Comparison of ENCODE assay signal across 30 mouse cellular contexts in genomic region chr9:115260464-115260863, GRCm38 (mm10). TPM values are rescaled to one million over a fixed set of nuclear protein-coding genes. Genes with fewer than 3 reads are reported as not detected.
DNase-seq lines count a peak whose midpoint lies in the region; ATAC-seq and TF ChIP-seq lines count a peak whose summit lies in the region.
"Had no signal": no experiment of that assay in that cellular context is flagged by ENCODE, and none has a peak within 500 bp of the region (broad histone marks: within the 10 kb centered on the region; RNA-seq: fewer than 3 reads in every experiment).

No protein-coding gene starts in this region.

- intact Hi-C loops in left cerebral cortex, adult 2 months (cut with DNase I), result loop anchor here (5.0 to 10.0 kb wide), 4 partner anchors 173 to 466 kb away; partner anchors contain the start of gene Gpd1l
- intact Hi-C loops in left cerebral cortex, postnatal 10 days (cut with DNase I), result no loop called here

- H3K9me3 ChIP-seq in intestine, postnatal 0 days (ENCODE audit: control insufficient read depth), result no peaks in the 10 kb centered on the region
- H3K9me3 ChIP-seq in midbrain, embryonic 15.5 days, result no peaks in the 10 kb centered on the region
- H3K9me3 ChIP-seq: embryonic facial prominence, embryonic 12.5 days; forebrain, embryonic 10.5 days; heart, embryonic 15.5 days; megakaryocyte, embryonic 14.5 days; midbrain, embryonic 13.5 days; neural tube, embryonic 15.5 days had no signal

- no peak for DNase-seq in left cerebral cortex, adult 2 months (ENCODE audit: extremely low spot score in 1 of 2, low spot score in 2 of 2)
- DNase-seq in left cerebral cortex, postnatal 10 days (ENCODE audit: extremely low spot score in 1 of 2, low spot score in 2 of 2), result no peak
- DNase-seq in c-Kit-positive CD71-positive TER-119-positive erythroid progenitor cells, embryonic 14.5 days (ENCODE audit: low spot score), result peak; percentile 25
- DNase-seq in thymus, postnatal 10 days (ENCODE audit: low spot score in 2 of 2), result no peak
- DNase-seq: adrenal gland, adult 2 months; cerebellum, adult 11-12 months; cerebellum, adult 9-11 months; embryo, embryonic 11 days; gastrocnemius, adult 2 months; gastrocnemius, postnatal 36 days; heart, adult 2 months; kidney, adult 11 months; kidney, postnatal 14 days; left cerebral cortex, postnatal 4 days; lung, embryonic 14.5 days; retina, postnatal 1 day; right cerebral cortex, postnatal 14 days; thymus, postnatal 36 days had no signal

- TF ChIP-seq CTCF in left cerebral cortex, adult 2 months (IDR thresholded peaks at IDR 0.05), result 0 out of 2 replicates have a peak, but pooled peaks have one; percentile 0
- no peak for TF ChIP-seq CTCF in intestine, postnatal 0 days (IDR thresholded peaks at IDR 0.05; ENCODE audit: low read depth)

- H3K27ac ChIP-seq in left cerebral cortex, adult 2 months, result no peak overlapping the region
- no peak overlapping the region for H3K27ac ChIP-seq in intestine, postnatal 0 days (ENCODE audit: low read depth, low read length)
- H3K27ac ChIP-seq in midbrain, embryonic 15.5 days, result no peak overlapping the region
- H3K27ac ChIP-seq: embryonic facial prominence, embryonic 12.5 days; forebrain, embryonic 10.5 days; gastrocnemius, adult 2 months; heart, adult 2 months; heart, embryonic 15.5 days; hindbrain, postnatal 0 days; midbrain, embryonic 13.5 days; neural tube, embryonic 15.5 days had no signal

- 0 out of 2 replicates have a peak, but pooled peaks have one; percentile 38 for ATAC-seq in intestine, postnatal 0 days
- peak; percentile 45 for ATAC-seq in megakaryocyte progenitor cell, adult 5-6 weeks (replicated peaks; ENCODE audit: poor library complexity)
- no peak for ATAC-seq in midbrain, embryonic 15.5 days (replicated peaks)
- ATAC-seq: CD4-positive, CD25-positive, alpha-beta regulatory T cell, adult 4 months; forebrain, embryonic 16.5 days; hindbrain, postnatal 0 days; midbrain, embryonic 13.5 days had no signal

- no peak overlapping the region for H3K9ac ChIP-seq in intestine, postnatal 0 days (ENCODE audit: low read depth, low read length)
- H3K9ac ChIP-seq in midbrain, embryonic 15.5 days, result no peak overlapping the region
- H3K9ac ChIP-seq: embryonic facial prominence, embryonic 12.5 days; heart, embryonic 15.5 days; lung, embryonic 14.5 days; midbrain, embryonic 13.5 days; neural tube, embryonic 15.5 days had no signal

- 45% methylated on average over 7 of the region's 7 CpGs for WGBS in intestine, postnatal 0 days
- 83% methylated on average over 7 of the region's 7 CpGs for WGBS in midbrain, embryonic 15.5 days

- no peak overlapping the region for H3K4me3 ChIP-seq in left cerebral cortex, adult 2 months
- H3K4me3 ChIP-seq in intestine, postnatal 0 days (ENCODE audit: low read depth, low read length), result no peak overlapping the region
- H3K4me3 ChIP-seq in midbrain, embryonic 15.5 days, result no peak overlapping the region
- H3K4me3 ChIP-seq: embryonic facial prominence, embryonic 12.5 days; forebrain, embryonic 10.5 days; gastrocnemius, adult 2 months; heart, adult 2 months; heart, embryonic 15.5 days; megakaryocyte, embryonic 14.5 days; midbrain, embryonic 13.5 days; neural tube, embryonic 15.5 days had no signal

- peaks cover 39% of the 10 kb centered on the region for H3K36me3 ChIP-seq in intestine, postnatal 0 days (ENCODE audit: control insufficient read depth, insufficient read depth)
- peaks cover 5% of the 10 kb centered on the region; the same call in 1 of the 2 replicates for H3K36me3 ChIP-seq in midbrain, embryonic 15.5 days (replicated peaks)

- H3K4me1 ChIP-seq in intestine, postnatal 0 days (replicated peaks; ENCODE audit: control insufficient read depth, insufficient read depth, low read length), result 0 out of 2 replicates have a peak, but pooled peaks cover 2% of the 10 kb centered on the region
- no peaks in the 10 kb centered on the region for H3K4me1 ChIP-seq in midbrain, embryonic 15.5 days
- H3K4me1 ChIP-seq: embryonic facial prominence, embryonic 12.5 days; forebrain, embryonic 10.5 days; midbrain, embryonic 13.5 days had no signal

- H3K4me2 ChIP-seq in intestine, postnatal 0 days (replicated peaks; ENCODE audit: low read depth), result no peak overlapping the region
- no peak overlapping the region for H3K4me2 ChIP-seq in midbrain, embryonic 15.5 days
- H3K4me2 ChIP-seq: embryonic facial prominence, embryonic 12.5 days; heart, embryonic 15.5 days; lung, embryonic 14.5 days; midbrain, embryonic 13.5 days; neural tube, embryonic 15.5 days had no signal

- H3K27me3 ChIP-seq in intestine, postnatal 0 days (replicated peaks; ENCODE audit: control insufficient read depth, insufficient read depth, low read length), result no peaks in the 10 kb centered on the region
- H3K27me3 ChIP-seq in midbrain, embryonic 15.5 days (replicated peaks), result no peaks in the 10 kb centered on the region
- H3K27me3 ChIP-seq: embryonic facial prominence, embryonic 12.5 days; heart, embryonic 15.5 days; megakaryocyte, embryonic 14.5 days; midbrain, embryonic 13.5 days; neural tube, embryonic 15.5 days had no signal

RNA-seq across cellular contexts. Expression of gene Stt3b, which starts 49.8 kb away (rescaled TPM):
- total RNA-seq in left cerebral cortex, adult 2 months (2021), result 10 to 100 TPM; 87.7 to 92.9 TPM
- total RNA-seq in left cerebral cortex, postnatal 10 days (2021), result 100 to 1,000 TPM; 103 TPM
- 51.5 and 54.1 TPM in 2 replicates for polyA plus RNA-seq in intestine, postnatal 0 days (2015; fragmentation: Nextera tagmentation; extraction: Ambion mirVana)
- total RNA-seq in megakaryocyte progenitor cell, adult 5-6 weeks (2015), result 154 and 159 TPM in 2 replicates
- 111 and 123 TPM in 2 replicates for total RNA-seq in megakaryocyte progenitor cell, adult 5-6 weeks (2017)
- polyA plus RNA-seq in midbrain, embryonic 15.5 days (2015; fragmentation: Nextera tagmentation; extraction: Ambion mirVana), result 78.4 and 80.5 TPM in 2 replicates
